Mouse (Mus musculus): ENCODE data around the gene Eps8l1.
A peak's percentile ranks its signal among the peaks of the same experiment; 100 is the strongest.
"Not testable (repeated sequence)": the region's sequence is repeated elsewhere in the genome, so short reads cannot be mapped to it uniquely, and the experiment has no call there.

Eps8l1 gene

GRCm38 (mm10) chr7:4460576-4461434 lies at the start of gene Eps8l1:
Gene Eps8l1 (plus strand): TSS chr7:4460674.
- no peak for DNase-seq (ENCODE audit: low spot score)

GRCm38 (mm10) chr7:4412406-4412805 lies 48.1 kb upstream of the Eps8l1 start:
- not testable (repeated sequence) for DNase-seq (ENCODE audit: low spot score)

GRCm38 (mm10) chr7:4419681-4420080 lies 40.8 kb upstream of the Eps8l1 start:
- DNase-seq (ENCODE audit: low spot score): no peak

- no peak for DNase-seq (ENCODE audit: low spot score)
Observed at GRCm38 (mm10) chr7:4420230-4420629, 40.2 kb upstream of the Eps8l1 start.

GRCm38 (mm10) chr7:4427161-4427912 lies 33.1 kb upstream of the Eps8l1 start:
- peak; percentile 98 for DNase-seq (ENCODE audit: low spot score)

GRCm38 (mm10) chr7:4430246-4430844 lies 30.1 kb upstream of the Eps8l1 start:
- DNase-seq (ENCODE audit: low spot score): no peak

- peak; percentile 51 for DNase-seq (ENCODE audit: low spot score)
Observed at GRCm38 (mm10) chr7:4431548-4431947, 28.9 kb upstream of the Eps8l1 start.

GRCm38 (mm10) chr7:4432026-4432425 lies 28.4 kb upstream of the Eps8l1 start:
- DNase-seq (ENCODE audit: low spot score): no peak

- no peak for DNase-seq (ENCODE audit: low spot score)
Observed at GRCm38 (mm10) chr7:4437721-4438120, 22.8 kb upstream of the Eps8l1 start.

GRCm38 (mm10) chr7:4440549-4440948 lies 19.9 kb upstream of the Eps8l1 start:
- no peak for DNase-seq (ENCODE audit: low spot score)

- DNase-seq (ENCODE audit: low spot score): peak; percentile 88
Observed at GRCm38 (mm10) chr7:4445216-4445791, 15.2 kb upstream of the Eps8l1 start, which contains the start of gene Rdh13. Gene Rdh13 (minus strand): TSS chr7:4445649.

GRCm38 (mm10) chr7:4447138-4447537 lies 13.3 kb upstream of the Eps8l1 start:
- DNase-seq (ENCODE audit: low spot score): no peak

GRCm38 (mm10) chr7:4448439-4448838 lies 12.0 kb upstream of the Eps8l1 start:
- no peak for DNase-seq (ENCODE audit: low spot score)

GRCm38 (mm10) chr7:4449211-4449610 lies 11.3 kb upstream of the Eps8l1 start:
- DNase-seq (ENCODE audit: low spot score): no peak

- no peak for DNase-seq (ENCODE audit: low spot score)
Observed at GRCm38 (mm10) chr7:4452644-4453043, 7.8 kb upstream of the Eps8l1 start.

- no peak for DNase-seq (ENCODE audit: low spot score)
Observed at GRCm38 (mm10) chr7:4464194-4464824, 3.8 kb downstream of the Eps8l1 start.

GRCm38 (mm10) chr7:4467801-4468200 lies 7.3 kb downstream of the Eps8l1 start:
- no peak for DNase-seq (ENCODE audit: low spot score)

- DNase-seq (ENCODE audit: low spot score): no peak
Observed at GRCm38 (mm10) chr7:4470275-4471178, 10.1 kb downstream of the Eps8l1 start.

GRCm38 (mm10) chr7:4471179-4471555 lies 10.7 kb downstream of the Eps8l1 start:
- peak; percentile 55 for DNase-seq (ENCODE audit: low spot score)

- DNase-seq (ENCODE audit: low spot score): no peak
Observed at GRCm38 (mm10) chr7:4473940-4474339, 13.5 kb downstream of the Eps8l1 start.

Data from layer of hippocampus, adult 9-10 months (tissue).